Mouse (Mus musculus): ENCODE measurements at regions not wholly inside any gene's neighbourhood (a gene's known extent, or its start where the extent isn't known, plus 50 kb on each side); places are given as distances from the start of the nearest gene placed in this dataset.
A peak's percentile ranks its signal among the peaks of the same experiment; 100 is the strongest.

- WGBS = 93% methylated on average over 12 of the region's 12 CpGs
- no peak overlapping the region for H3K4me3 ChIP-seq (ENCODE audit: control insufficient read depth, insufficient read depth, low read length)
- no peak overlapping the region for H3K27ac ChIP-seq (ENCODE audit: control insufficient read depth, insufficient read depth, low read length)
- no peaks in the 10 kb centered on the region for H3K36me3 ChIP-seq (ENCODE audit: control insufficient read depth, insufficient read depth, low read length)
- DNase-seq = no peak
- no peak for TF ChIP-seq CTCF (IDR thresholded peaks at IDR 0.05; ENCODE audit: borderline replicate concordance, control insufficient read depth, extremely low read depth, insufficient read depth, low read length, poor library complexity)
- TF ChIP-seq POLR2A (IDR thresholded peaks at IDR 0.05; ENCODE audit: control insufficient read depth, extremely low read depth, insufficient read depth, low read length, poor library complexity) = no peak
- no peaks in the 10 kb centered on the region for H3K27me3 ChIP-seq (ENCODE audit: control insufficient read depth, insufficient read depth, low read length)
- H3K4me1 ChIP-seq (replicated peaks; ENCODE audit: control insufficient read depth, insufficient read depth, low read length) = 0 out of 2 replicates have a peak, but pooled peaks cover 4% of the 10 kb centered on the region
Observed at GRCm38 (mm10) chr15:96829941-96830340, 130.4 kb upstream of the Slc38a2 start.

- H3K36me3 ChIP-seq (ENCODE audit: control insufficient read depth, insufficient read depth, low read length) = no peaks in the 10 kb centered on the region
- 97% methylated on average over 8 of the region's 8 CpGs for WGBS
- no peak for TF ChIP-seq CTCF (IDR thresholded peaks at IDR 0.05; ENCODE audit: borderline replicate concordance, control insufficient read depth, extremely low read depth, insufficient read depth, low read length, poor library complexity)
- TF ChIP-seq POLR2A (IDR thresholded peaks at IDR 0.05; ENCODE audit: control insufficient read depth, extremely low read depth, insufficient read depth, low read length, poor library complexity) = no peak
- no peak for DNase-seq
- no peaks in the 10 kb centered on the region for H3K27me3 ChIP-seq (ENCODE audit: control insufficient read depth, insufficient read depth, low read length)
- no peak overlapping the region for H3K27ac ChIP-seq (ENCODE audit: control insufficient read depth, insufficient read depth, low read length)
- H3K4me3 ChIP-seq (ENCODE audit: control insufficient read depth, insufficient read depth, low read length) = no peak overlapping the region
- H3K4me1 ChIP-seq (replicated peaks; ENCODE audit: control insufficient read depth, insufficient read depth, low read length) = 0 out of 2 replicates have a peak, but pooled peaks cover 4% of the 10 kb centered on the region
Observed at GRCm38 (mm10) chr15:96828681-96829080, 129.2 kb upstream of the Slc38a2 start.

DNA sequence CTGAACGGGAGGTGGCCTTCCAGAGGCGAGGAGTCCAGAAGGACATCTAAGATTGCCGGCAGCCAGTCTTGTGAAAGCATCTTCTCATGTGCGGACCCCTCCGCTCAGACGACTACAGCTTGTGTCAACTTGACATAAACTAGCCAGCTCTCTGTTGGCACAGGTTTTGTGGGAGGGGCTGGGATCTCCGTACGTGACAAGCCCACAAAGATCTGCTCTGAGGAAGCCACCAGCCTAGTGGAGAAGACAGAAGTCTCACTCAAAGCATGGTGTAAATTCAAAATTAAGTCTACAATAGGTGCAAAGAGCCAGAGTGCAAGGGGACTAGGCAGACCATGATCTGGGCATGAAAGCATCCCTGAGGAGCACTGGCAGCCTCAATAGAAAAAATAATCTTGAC, 128.4 kb upstream of the Slc38a2 start:
- TF ChIP-seq POLR2A (IDR thresholded peaks at IDR 0.05; ENCODE audit: control insufficient read depth, extremely low read depth, insufficient read depth, low read length, poor library complexity) (no peak), CTCF (IDR thresholded peaks at IDR 0.05; ENCODE audit: borderline replicate concordance, control insufficient read depth, extremely low read depth, insufficient read depth, low read length, poor library complexity) (no peak)
- Histone ChIP-seq H3K36me3 (ENCODE audit: control insufficient read depth, insufficient read depth, low read length) (no peaks in the 10 kb centered on the region), H3K4me3 (ENCODE audit: control insufficient read depth, insufficient read depth, low read length) (no peak overlapping the region), H3K27me3 (ENCODE audit: control insufficient read depth, insufficient read depth, low read length) (no peaks in the 10 kb centered on the region), H3K27ac (ENCODE audit: control insufficient read depth, insufficient read depth, low read length) (peak overlapping the region; percentile 15; the same call in 1 of the 2 replicates), H3K4me1 (replicated peaks; ENCODE audit: control insufficient read depth, insufficient read depth, low read length) (0 out of 2 replicates have a peak, but pooled peaks cover 4% of the 10 kb centered on the region)
- 87% methylated on average over 8 of the region's 8 CpGs for WGBS
- DNase-seq = no peak

- H3K4me3 ChIP-seq (ENCODE audit: control insufficient read depth, insufficient read depth, low read length) = no peak overlapping the region
Observed at GRCm38 (mm10) chr15:96818435-96818834, 118.9 kb upstream of the Slc38a2 start.

DNA sequence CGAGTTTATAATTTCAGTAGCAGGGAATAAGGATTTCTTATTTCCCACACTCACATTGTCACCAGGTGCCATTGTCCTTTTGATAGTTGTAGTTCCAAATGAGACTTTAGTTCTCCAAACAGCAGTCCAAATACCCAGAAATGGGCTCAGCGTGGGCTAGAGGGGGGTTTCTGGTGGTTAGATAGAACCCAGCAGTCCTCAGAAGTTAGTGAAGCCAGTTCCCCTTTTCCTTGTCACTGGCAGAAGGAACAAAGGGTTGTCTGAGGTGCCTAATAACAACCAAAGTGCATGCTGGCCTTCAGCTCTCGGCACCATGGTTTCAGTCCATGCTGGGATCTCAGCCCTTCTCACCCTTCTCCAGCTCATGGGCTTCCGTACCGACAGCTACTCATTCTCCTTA, 118.1 kb upstream of the Slc38a2 start:
- no peaks in the 10 kb centered on the region for H3K36me3 ChIP-seq (ENCODE audit: control insufficient read depth, insufficient read depth, low read length)
- TF ChIP-seq CTCF (IDR thresholded peaks at IDR 0.05; ENCODE audit: borderline replicate concordance, control insufficient read depth, extremely low read depth, insufficient read depth, low read length, poor library complexity) = no peak
- TF ChIP-seq POLR2A (IDR thresholded peaks at IDR 0.05; ENCODE audit: control insufficient read depth, extremely low read depth, insufficient read depth, low read length, poor library complexity) = no peak
- no peaks in the 10 kb centered on the region for H3K4me1 ChIP-seq (replicated peaks; ENCODE audit: control insufficient read depth, insufficient read depth, low read length)
- no peak overlapping the region for H3K4me3 ChIP-seq (ENCODE audit: control insufficient read depth, insufficient read depth, low read length)
- DNase-seq = no peak
- H3K27ac ChIP-seq (ENCODE audit: control insufficient read depth, insufficient read depth, low read length) = no peak overlapping the region
- 31% methylated on average over 5 of the region's 5 CpGs for WGBS
- H3K27me3 ChIP-seq (ENCODE audit: control insufficient read depth, insufficient read depth, low read length) = no peaks in the 10 kb centered on the region

More at GRCm38 (mm10) chr15:96818435-96818834, 118.9 kb upstream of the Slc38a2 start:
- WGBS = 84% methylated on average over 7 of the region's 7 CpGs
- no peak for TF ChIP-seq POLR2A (IDR thresholded peaks at IDR 0.05; ENCODE audit: control insufficient read depth, extremely low read depth, insufficient read depth, low read length, poor library complexity)
- no peak for TF ChIP-seq CTCF (IDR thresholded peaks at IDR 0.05; ENCODE audit: borderline replicate concordance, control insufficient read depth, extremely low read depth, insufficient read depth, low read length, poor library complexity)
- H3K27me3 ChIP-seq (ENCODE audit: control insufficient read depth, insufficient read depth, low read length) = no peaks in the 10 kb centered on the region
- H3K4me1 ChIP-seq (replicated peaks; ENCODE audit: control insufficient read depth, insufficient read depth, low read length) = no peaks in the 10 kb centered on the region
- H3K27ac ChIP-seq (ENCODE audit: control insufficient read depth, insufficient read depth, low read length) = no peak overlapping the region
- DNase-seq = no peak
- H3K36me3 ChIP-seq (ENCODE audit: control insufficient read depth, insufficient read depth, low read length) = no peaks in the 10 kb centered on the region

DNA sequence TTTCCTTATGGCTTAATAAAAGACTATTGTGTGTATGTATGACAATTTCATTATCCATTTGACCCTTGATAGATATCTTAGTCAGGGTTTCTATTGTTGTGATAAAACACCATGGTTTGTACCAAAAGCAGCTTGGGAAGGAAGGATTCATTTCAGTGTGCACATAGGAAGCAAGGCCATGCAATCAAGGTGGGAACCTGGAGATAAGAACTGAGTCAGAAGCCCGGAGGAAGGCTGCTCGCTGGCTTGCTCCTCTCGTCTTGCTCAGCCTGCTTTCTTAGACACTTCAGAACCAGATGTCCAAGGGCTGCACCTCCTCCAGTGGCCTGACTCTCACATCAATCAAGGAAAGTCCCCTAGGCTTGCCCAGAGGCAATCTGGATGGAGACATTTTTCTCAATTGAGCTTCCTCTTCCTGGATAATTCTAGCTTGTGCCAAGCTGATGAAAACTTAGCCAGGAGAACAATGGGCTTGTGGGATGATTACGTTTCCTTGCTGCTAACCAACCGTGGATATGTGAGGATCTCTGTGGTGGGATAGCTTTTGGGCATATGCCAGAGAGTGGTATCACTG, 117.6 kb upstream of the Slc38a2 start:
- TF ChIP-seq CTCF (IDR thresholded peaks at IDR 0.05; ENCODE audit: borderline replicate concordance, control insufficient read depth, extremely low read depth, insufficient read depth, low read length, poor library complexity) (no peak), POLR2A (IDR thresholded peaks at IDR 0.05; ENCODE audit: control insufficient read depth, extremely low read depth, insufficient read depth, low read length, poor library complexity) (no peak)
- no peak overlapping the region for H3K4me3 ChIP-seq (ENCODE audit: control insufficient read depth, insufficient read depth, low read length)
- 73% methylated on average over 5 of the region's 5 CpGs for WGBS
- no peaks in the 10 kb centered on the region for H3K4me1 ChIP-seq (replicated peaks; ENCODE audit: control insufficient read depth, insufficient read depth, low read length)
- no peaks in the 10 kb centered on the region for H3K27me3 ChIP-seq (ENCODE audit: control insufficient read depth, insufficient read depth, low read length)
- H3K36me3 ChIP-seq (ENCODE audit: control insufficient read depth, insufficient read depth, low read length) = no peaks in the 10 kb centered on the region
- H3K27ac ChIP-seq (ENCODE audit: control insufficient read depth, insufficient read depth, low read length) = no peak overlapping the region
- no peak for DNase-seq

DNA sequence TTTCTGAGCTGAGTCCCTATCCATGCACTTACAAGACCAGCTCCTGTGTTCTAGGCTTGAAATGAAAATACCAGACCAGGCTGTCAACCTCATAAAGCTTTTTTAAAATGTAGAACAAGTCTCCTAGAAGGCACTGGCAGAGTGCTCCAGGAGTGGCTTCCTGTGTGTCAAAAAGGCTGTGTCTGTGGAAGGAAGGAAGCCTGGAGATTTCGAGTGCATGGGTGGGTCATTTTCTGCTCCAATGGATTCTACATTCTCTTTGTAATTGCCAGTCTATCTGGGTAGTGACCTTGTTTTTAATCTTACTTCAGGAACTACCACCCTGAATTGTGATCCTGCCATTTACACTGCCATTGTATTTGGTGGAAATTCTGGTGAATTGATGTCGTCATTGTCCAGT, 113.9 kb upstream of the Slc38a2 start:
- H3K36me3 ChIP-seq (ENCODE audit: control insufficient read depth, insufficient read depth, low read length) = no peaks in the 10 kb centered on the region
- TF ChIP-seq POLR2A (IDR thresholded peaks at IDR 0.05; ENCODE audit: control insufficient read depth, extremely low read depth, insufficient read depth, low read length, poor library complexity) = no peak
- TF ChIP-seq CTCF (IDR thresholded peaks at IDR 0.05; ENCODE audit: borderline replicate concordance, control insufficient read depth, extremely low read depth, insufficient read depth, low read length, poor library complexity) = no peak
- H3K4me3 ChIP-seq (ENCODE audit: control insufficient read depth, insufficient read depth, low read length) = no peak overlapping the region
- no peaks in the 10 kb centered on the region for H3K27me3 ChIP-seq (ENCODE audit: control insufficient read depth, insufficient read depth, low read length)
- WGBS = 89% methylated on average over 2 of the region's 2 CpGs
- no peaks in the 10 kb centered on the region for H3K4me1 ChIP-seq (replicated peaks; ENCODE audit: control insufficient read depth, insufficient read depth, low read length)
- no peak for DNase-seq
- no peak overlapping the region for H3K27ac ChIP-seq (ENCODE audit: control insufficient read depth, insufficient read depth, low read length)
